Mouse (Mus musculus): Measurements from ENCODE around the gene Eif3a. TPM values are rescaled to one million over a fixed set of nuclear protein-coding genes. Genes with fewer than 3 reads are reported as not detected.
A peak's percentile ranks its signal among the peaks of the same experiment; 100 is the strongest.

Eif3a gene
- polyA plus RNA-seq, 1 experiment from 2014 or later, result 200 TPM

GRCm38 (mm10) chr19:60799867-60800569, 9.6 kb upstream of the Eif3a start:
- Histone ChIP-seq H3K36me3 (replicated peaks; ENCODE audit: control insufficient read depth, insufficient read depth, low read depth, low read length) (no peaks in the 10 kb centered on the region), H3K27me3 (ENCODE audit: control insufficient read depth, insufficient read depth, low read length) (no peaks in the 10 kb centered on the region), H3K9ac (replicated peaks; ENCODE audit: low read length) (no peak overlapping the region), H3K27ac (replicated peaks; ENCODE audit: low read depth, low read length) (no peak overlapping the region), H3K4me1 (ENCODE audit: control insufficient read depth, insufficient read depth, low read length) (no peaks in the 10 kb centered on the region), H3K4me3 (ENCODE audit: low read depth, low read length) (no peak overlapping the region), H3K9me3 (replicated peaks; ENCODE audit: control insufficient read depth, low read length) (no peaks in the 10 kb centered on the region), H3K4me2 (ENCODE audit: low read depth, low read length) (no peak overlapping the region)
- ATAC-seq (replicated peaks; ENCODE audit: insufficient number of reproducible peaks, low FRiP score, low TSS enrichment, low read depth) (no peak), DNase-seq (ENCODE audit: low spot score) (no peak)
- 76% methylated on average over 7 of the region's 7 CpGs for WGBS

GRCm38 (mm10) chr19:60797415-60797814, 7.0 kb upstream of the Eif3a start:
- H3K4me3 ChIP-seq (ENCODE audit: low read depth, low read length), result no peak overlapping the region
- H3K4me1 ChIP-seq (ENCODE audit: control insufficient read depth, insufficient read depth, low read length), result no peaks in the 10 kb centered on the region
- no peaks in the 10 kb centered on the region for H3K27me3 ChIP-seq (ENCODE audit: control insufficient read depth, insufficient read depth, low read length)
- DNase-seq (ENCODE audit: low spot score), result no peak
- no peak overlapping the region for H3K9ac ChIP-seq (replicated peaks; ENCODE audit: low read length)
- H3K9me3 ChIP-seq (replicated peaks; ENCODE audit: control insufficient read depth, low read length), result no peaks in the 10 kb centered on the region
- no peaks in the 10 kb centered on the region for H3K36me3 ChIP-seq (replicated peaks; ENCODE audit: control insufficient read depth, insufficient read depth, low read depth, low read length)
- H3K4me2 ChIP-seq (ENCODE audit: low read depth, low read length), result no peak overlapping the region
- WGBS, result 89% methylated on average over 2 of the region's 2 CpGs
- H3K27ac ChIP-seq (replicated peaks; ENCODE audit: low read depth, low read length), result no peak overlapping the region
- ATAC-seq (replicated peaks; ENCODE audit: insufficient number of reproducible peaks, low FRiP score, low TSS enrichment, low read depth), result no peak

DNA sequence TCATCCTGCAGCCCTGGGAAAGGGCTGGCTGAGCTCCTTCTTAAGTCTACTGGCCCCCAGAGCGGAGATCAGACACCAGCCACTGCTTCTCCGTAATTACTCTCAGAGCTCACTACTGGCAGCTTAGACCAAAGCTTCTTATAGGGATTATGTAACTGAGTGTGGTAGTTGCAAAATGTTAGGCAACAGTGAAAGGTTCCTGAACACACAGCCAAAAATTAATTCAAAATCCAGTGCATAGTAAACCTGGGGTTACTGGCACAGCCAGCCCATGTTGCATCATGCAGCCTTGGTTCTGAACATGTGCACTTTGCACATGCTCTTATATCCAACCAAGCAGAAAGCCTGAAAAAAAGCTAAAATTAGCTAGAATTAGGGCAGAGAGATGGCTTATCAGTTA, 4.8 kb upstream of the Eif3a start:
- Histone ChIP-seq H3K9ac (replicated peaks; ENCODE audit: low read length) (no peak overlapping the region), H3K9me3 (replicated peaks; ENCODE audit: control insufficient read depth, low read length) (no peaks in the 10 kb centered on the region), H3K4me2 (ENCODE audit: low read depth, low read length) (no peak overlapping the region), H3K4me1 (ENCODE audit: control insufficient read depth, insufficient read depth, low read length) (no peaks in the 10 kb centered on the region), H3K4me3 (ENCODE audit: low read depth, low read length) (no peak overlapping the region), H3K27me3 (ENCODE audit: control insufficient read depth, insufficient read depth, low read length) (no peaks in the 10 kb centered on the region), H3K27ac (replicated peaks; ENCODE audit: low read depth, low read length) (no peak overlapping the region), H3K36me3 (replicated peaks; ENCODE audit: control insufficient read depth, insufficient read depth, low read depth, low read length) (no peaks in the 10 kb centered on the region)
- DNase-seq (ENCODE audit: low spot score) (no peak), ATAC-seq (replicated peaks; ENCODE audit: insufficient number of reproducible peaks, low FRiP score, low TSS enrichment, low read depth) (no peak)
- WGBS, result 86% methylated on average over 2 of the region's 2 CpGs

GRCm38 (mm10) chr19:60793170-60793707, 2.8 kb upstream of the Eif3a start:
- no peak for ATAC-seq (replicated peaks; ENCODE audit: insufficient number of reproducible peaks, low FRiP score, low TSS enrichment, low read depth)

DNA sequence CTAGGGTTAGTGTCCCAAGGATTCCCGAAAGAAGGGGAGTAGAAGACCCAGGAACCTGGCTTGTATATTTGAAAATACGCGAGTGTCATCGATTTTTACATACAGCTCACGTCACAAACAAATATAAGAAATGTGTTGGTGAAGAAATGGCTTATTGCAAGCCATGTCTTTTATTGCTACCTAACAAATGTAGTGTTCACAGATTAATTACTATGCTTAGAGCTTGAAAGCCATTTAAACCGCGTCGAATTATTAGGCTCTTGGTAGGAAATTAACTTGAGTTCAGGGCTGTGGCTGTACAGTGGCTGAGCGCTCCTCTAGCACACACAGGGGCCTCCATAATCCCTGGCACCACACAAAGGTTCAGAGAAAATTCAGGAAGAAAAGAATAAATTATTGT, 706 bp upstream of the Eif3a start:
- peak overlapping the region; percentile 98 for H3K4me3 ChIP-seq (ENCODE audit: low read depth, low read length)
- H3K36me3 ChIP-seq (replicated peaks; ENCODE audit: control insufficient read depth, insufficient read depth, low read depth, low read length), result no peaks in the 10 kb centered on the region
- no peak overlapping the region; the same call in 1 of the 2 replicates for H3K27ac ChIP-seq (replicated peaks; ENCODE audit: low read depth, low read length)
- no peaks in the 10 kb centered on the region for H3K27me3 ChIP-seq (ENCODE audit: control insufficient read depth, insufficient read depth, low read length)
- H3K4me1 ChIP-seq (ENCODE audit: control insufficient read depth, insufficient read depth, low read length), result no peaks in the 10 kb centered on the region
- ATAC-seq (replicated peaks; ENCODE audit: insufficient number of reproducible peaks, low FRiP score, low TSS enrichment, low read depth) (0 out of 2 replicates have a peak, but pooled peaks have one; percentile 40), DNase-seq (ENCODE audit: low spot score) (no peak)
- H3K9me3 ChIP-seq (replicated peaks; ENCODE audit: control insufficient read depth, low read length), result no peaks in the 10 kb centered on the region
- 21% methylated on average over 9 of the region's 9 CpGs for WGBS
- peak overlapping the region; percentile 100 for H3K9ac ChIP-seq (replicated peaks; ENCODE audit: low read length)
- H3K4me2 ChIP-seq (ENCODE audit: low read depth, low read length), result peak overlapping the region; percentile 47

More at GRCm38 (mm10) chr19:60793170-60793707, 2.8 kb upstream of the Eif3a start:
- H3K9me3 ChIP-seq (replicated peaks; ENCODE audit: control insufficient read depth, low read length), result no peaks in the 10 kb centered on the region
- H3K4me1 ChIP-seq (ENCODE audit: control insufficient read depth, insufficient read depth, low read length), result no peaks in the 10 kb centered on the region
- H3K4me2 ChIP-seq (ENCODE audit: low read depth, low read length), result no peak overlapping the region
- no peaks in the 10 kb centered on the region for H3K27me3 ChIP-seq (ENCODE audit: control insufficient read depth, insufficient read depth, low read length)
- no peaks in the 10 kb centered on the region for H3K36me3 ChIP-seq (replicated peaks; ENCODE audit: control insufficient read depth, insufficient read depth, low read depth, low read length)
- 87% methylated on average over 2 of the region's 2 CpGs for WGBS
- no peak overlapping the region for H3K27ac ChIP-seq (replicated peaks; ENCODE audit: low read depth, low read length)
- H3K9ac ChIP-seq (replicated peaks; ENCODE audit: low read length), result no peak overlapping the region
- DNase-seq (ENCODE audit: low spot score), result no peak
- H3K4me3 ChIP-seq (ENCODE audit: low read depth, low read length), result no peak overlapping the region

DNA sequence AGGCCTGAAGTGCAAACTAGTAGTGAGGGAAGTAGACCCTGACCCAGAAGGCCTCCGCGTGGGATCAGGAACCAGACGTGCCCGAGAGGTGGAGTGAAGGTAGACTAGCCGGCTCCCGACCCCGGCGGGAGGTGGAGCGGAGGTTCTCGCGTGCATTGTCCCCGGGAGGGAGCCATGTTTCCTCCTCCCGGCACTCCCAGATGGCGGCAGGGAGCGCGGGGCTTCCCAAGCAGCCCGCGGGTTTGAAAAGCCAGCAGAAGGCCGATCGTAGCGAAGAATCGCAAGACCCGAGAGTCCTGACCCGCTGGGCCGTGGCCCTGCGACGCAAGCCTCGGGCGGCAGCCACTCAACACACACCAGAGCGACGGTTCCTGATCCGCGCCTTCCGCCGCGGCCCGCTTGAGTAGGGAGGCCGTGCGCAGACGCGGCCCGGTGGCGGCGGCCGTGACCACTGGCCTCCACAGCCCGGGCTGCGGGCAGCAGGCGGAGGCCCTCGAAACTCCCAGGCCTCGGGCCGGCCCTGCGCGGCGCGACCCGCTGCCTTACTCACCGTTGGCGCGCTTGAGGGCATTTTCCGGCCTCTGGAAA, 445 bp downstream of the Eif3a start:
- ATAC-seq (replicated peaks; ENCODE audit: insufficient number of reproducible peaks, low FRiP score, low TSS enrichment, low read depth) (no peak; the same call in 1 of the 2 replicates), DNase-seq (ENCODE audit: low spot score) (peak; percentile 64)
- H3K36me3 ChIP-seq (replicated peaks; ENCODE audit: control insufficient read depth, insufficient read depth, low read depth, low read length), result no peaks in the 10 kb centered on the region
- peak overlapping the region; percentile 98 for H3K4me3 ChIP-seq (ENCODE audit: low read depth, low read length)
- H3K4me2 ChIP-seq (ENCODE audit: low read depth, low read length), result peak overlapping the region; percentile 47
- H3K27ac ChIP-seq (replicated peaks; ENCODE audit: low read depth, low read length), result peak overlapping the region; percentile 98
- no peaks in the 10 kb centered on the region for H3K27me3 ChIP-seq (ENCODE audit: control insufficient read depth, insufficient read depth, low read length)
- no peaks in the 10 kb centered on the region for H3K9me3 ChIP-seq (replicated peaks; ENCODE audit: control insufficient read depth, low read length)
- peak overlapping the region; percentile 100 for H3K9ac ChIP-seq (replicated peaks; ENCODE audit: low read length)
- under 1% methylated on average over 54 of the region's 60 CpGs for WGBS
- no peaks in the 10 kb centered on the region for H3K4me1 ChIP-seq (ENCODE audit: control insufficient read depth, insufficient read depth, low read length)

GRCm38 (mm10) chr19:60789452-60789851, 1.0 kb downstream of the Eif3a start:
- H3K27ac ChIP-seq (replicated peaks; ENCODE audit: low read depth, low read length), result peak overlapping the region; percentile 98; the same call in 1 of the 2 replicates
- peak overlapping the region; percentile 100 for H3K9ac ChIP-seq (replicated peaks; ENCODE audit: low read length)
- DNase-seq (ENCODE audit: low spot score) (peak; percentile 5), ATAC-seq (replicated peaks; ENCODE audit: insufficient number of reproducible peaks, low FRiP score, low TSS enrichment, low read depth) (no peak)
- peak overlapping the region; percentile 98 for H3K4me3 ChIP-seq (ENCODE audit: low read depth, low read length)
- no peaks in the 10 kb centered on the region for H3K27me3 ChIP-seq (ENCODE audit: control insufficient read depth, insufficient read depth, low read length)
- peak overlapping the region; percentile 47 for H3K4me2 ChIP-seq (ENCODE audit: low read depth, low read length)
- H3K4me1 ChIP-seq (ENCODE audit: control insufficient read depth, insufficient read depth, low read length), result no peaks in the 10 kb centered on the region
- H3K9me3 ChIP-seq (replicated peaks; ENCODE audit: control insufficient read depth, low read length), result no peaks in the 10 kb centered on the region
- no peaks in the 10 kb centered on the region for H3K36me3 ChIP-seq (replicated peaks; ENCODE audit: control insufficient read depth, insufficient read depth, low read depth, low read length)
- WGBS, result 2% methylated on average over 7 of the region's 7 CpGs
